Mouse (Mus musculus): ENCODE measurements around the gene Tmem43. TPM values are rescaled to one million over a fixed set of nuclear protein-coding genes. Genes with fewer than 3 reads are reported as not detected.

Tmem43 gene
- total and polyA plus RNA-seq, 3 experiments = 22.3 to 23.7 TPM; not detected in 1

GRCm38 (mm10) chr6:91472319-91472718 lies 1.2 kb upstream of the Tmem43 start (continued):
- TF ChIP-seq USF2 (IDR thresholded peaks at IDR 0.05; ENCODE audit: borderline replicate concordance in 1 of 2, insufficient read depth in 1 of 2, low read depth in 1 of 2, low read length in 2 of 2) (no peak), ZKSCAN1 (IDR thresholded peaks at IDR 0.05; ENCODE audit: low read depth, low read length) (no peak), SIN3A (IDR thresholded peaks at IDR 0.05; ENCODE audit: low read length) (no peak; the same call in 1 of the 2 replicates), JUND (IDR thresholded peaks at IDR 0.05; ENCODE audit: low read depth, low read length) (no peak), RCOR1 (IDR thresholded peaks at IDR 0.05; ENCODE audit: low read depth, low read length) (no peak), HCFC1 (IDR thresholded peaks at IDR 0.05; ENCODE audit: low read depth, low read length) (peak; percentile 69), ZC3H11A (IDR thresholded peaks at IDR 0.05; ENCODE audit: low read depth, low read length) (no peak)

- Histone ChIP-seq H3K4me1 (ENCODE audit: control insufficient read depth in 1 of 2, insufficient read depth in 2 of 2, low read length in 2 of 2) (peaks cover 0 to 7% of the 10 kb centered on the region in 2 experiments; a peak in 2 of 4 replicates), H3K9me3 (replicated peaks; ENCODE audit: insufficient read depth, low read length) (no peaks in the 10 kb centered on the region), H3K27me3 (ENCODE audit: control insufficient read depth in 1 of 2, insufficient read depth in 2 of 2, low read length in 2 of 2) (no peaks in the 10 kb centered on the region), H3K9ac (ENCODE audit: control insufficient read depth, low read depth, low read length, poor library complexity, severe bottlenecking) (peak overlapping the region; percentile 67), H3K27ac (ENCODE audit: control insufficient read depth, low read depth, low read length) (0 out of 2 replicates have a peak overlapping the region, but pooled peaks have one; percentile 10), H3K4me3 (ENCODE audit: control insufficient read depth in 1 of 2, insufficient read depth in 1 of 2, low read depth in 2 of 2, low read length in 2 of 2) (peak overlapping the region; percentile 60 to 87), H3K36me3 (ENCODE audit: control insufficient read depth in 1 of 2, insufficient read depth in 2 of 2, low read length in 2 of 2) (peaks cover 6 to 17% of the 10 kb centered on the region in 2 experiments; a peak in 3 of 4 replicates), H3K79me2 (ENCODE audit: control insufficient read depth, insufficient read depth, low read length, poor library complexity) (peaks cover 45% of the 10 kb centered on the region)
- no peak for DNase-seq (ENCODE audit: low read depth, low spot score)
- TF ChIP-seq E2F4 (IDR thresholded peaks at IDR 0.05; ENCODE audit: borderline replicate concordance, low read depth, low read length) (no peak), TBP (IDR thresholded peaks at IDR 0.05; ENCODE audit: low read depth, low read length) (no peak), USF2 (IDR thresholded peaks at IDR 0.05; ENCODE audit: borderline replicate concordance in 1 of 2, insufficient read depth in 1 of 2, low read depth in 1 of 2, low read length in 2 of 2) (no peak), CHD2 (IDR thresholded peaks at IDR 0.05; ENCODE audit: low read length) (no peak), UBTF (IDR thresholded peaks at IDR 0.05; ENCODE audit: borderline replicate concordance, insufficient read depth, low read depth, low read length) (no peak), POLR2AphosphoS5 (IDR thresholded peaks at IDR 0.05; ENCODE audit: borderline replicate concordance, low read depth, low read length) (no peak), MYC (IDR thresholded peaks at IDR 0.05; ENCODE audit: low read depth, low read length) (no peak), SMC3 (IDR thresholded peaks at IDR 0.05; ENCODE audit: low read depth, low read length) (no peak), MEF2A (IDR thresholded peaks at IDR 0.05; ENCODE audit: extremely low read depth, insufficient replicate concordance, low read depth, low read length, poor library complexity, severe bottlenecking) (no peak), POLR2AphosphoS2 (IDR thresholded peaks at IDR 0.05; ENCODE audit: low read length) (no peak), NELFE (IDR thresholded peaks at IDR 0.05; ENCODE audit: low read depth, low read length) (no peak), JUND (IDR thresholded peaks at IDR 0.05; ENCODE audit: low read depth, low read length) (no peak), TAL1 (IDR thresholded peaks at IDR 0.05; ENCODE audit: low read length) (no peak), ETS1 (IDR thresholded peaks at IDR 0.05; ENCODE audit: low read depth, low read length) (no peak), RAD21 (IDR thresholded peaks at IDR 0.05; ENCODE audit: low read depth, low read length) (no peak), HCFC1 (IDR thresholded peaks at IDR 0.05; ENCODE audit: low read depth, low read length) (no peak), MXI1 (IDR thresholded peaks at IDR 0.05; ENCODE audit: low read depth, low read length) (no peak), ZC3H11A (IDR thresholded peaks at IDR 0.05; ENCODE audit: low read depth, low read length) (no peak), USF1 (IDR thresholded peaks at IDR 0.05; ENCODE audit: low read depth, low read length) (no peak), GABPA (IDR thresholded peaks at IDR 0.05; ENCODE audit: low read depth, low read length) (no peak)
Observed at GRCm38 (mm10) chr6:91473805-91474440, 420 bp downstream of the Tmem43 start.
